Mouse (Mus musculus) thymus, adult 2 months (tissue): Measurements from ENCODE around the gene Rcvrn.

Experiments used
- CTCF ChIP-seq: fragments of 200-500 bp; IDR thresholded peaks from 2 replicates; pipeline ENCODE4 v1.5.1; 2012; ENCODE audit warnings: mild to moderate bottlenecking, control low read depth, low read length, moderate library complexity, borderline replicate concordance; ENCODE audit not compliant: control insufficient read depth, poor library complexity, insufficient read depth; ENCODE audit errors: extremely low read depth
- POLR2A ChIP-seq: fragments of 200-500 bp; IDR thresholded peaks from 2 replicates; pipeline ENCODE4 v1.6.1; 2012; ENCODE audit warnings: mild to moderate bottlenecking, low read length, control low read depth, moderate library complexity; ENCODE audit not compliant: control insufficient read depth, poor library complexity, insufficient read depth; ENCODE audit errors: extremely low read depth

DNA sequence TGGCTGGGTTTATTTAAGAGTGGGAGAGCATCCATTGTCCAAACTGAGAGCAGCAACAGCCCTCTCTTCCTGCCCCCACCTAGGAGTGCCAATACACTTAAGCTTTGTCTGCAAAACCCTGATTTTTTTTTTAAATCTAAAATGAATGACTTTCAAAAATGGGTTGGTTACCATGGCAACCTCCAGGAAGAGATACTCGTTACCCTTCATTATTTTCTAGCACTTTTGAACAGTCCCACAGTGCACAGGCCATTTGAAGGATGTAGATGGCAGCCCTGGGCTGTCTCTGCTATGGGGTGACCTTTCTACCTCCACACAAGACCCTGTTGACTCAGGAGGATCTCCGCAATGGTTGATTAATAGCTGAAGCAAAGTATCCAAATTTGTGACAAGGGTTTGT, 9.0 kb upstream of the Rcvrn start:
- TF ChIP-seq CTCF = no peak
- no peak for TF ChIP-seq POLR2A
